Mouse (Mus musculus): ENCODE measurements around the gene Actl10. TPM values are rescaled to one million over a fixed set of nuclear protein-coding genes. Genes with fewer than 3 reads are reported as not detected.

Actl10 gene
- polyA plus RNA-seq (2015; fragmentation: Nextera tagmentation; extraction: Ambion mirVana) = 0.33 and 0.59 TPM in 2 replicates

GRCm38 (mm10) chr2:154551476-154551875 is at the start of gene Actl10:
Gene Actl10 (plus strand): TSS chr2:154551776.
- Histone ChIP-seq H3K9ac (peak within 1 kb of the TSS; percentile 43; the same call in 1 of the 2 replicates), H3K4me2 (peak within 1 kb of the TSS; percentile 39), H3K36me3 (no peaks in the 10 kb centered on the region), H3K9me3 (no peaks in the 10 kb centered on the region), H3K27ac (replicated peaks) (peak within 1 kb of the TSS; percentile 49), H3K4me1 (replicated peaks) (peaks cover 45% of the 10 kb centered on the region), H3K27me3 (peaks cover 28% of the 10 kb centered on the region), H3K4me3 (peak within 1 kb of the TSS; percentile 9; the same call in 1 of the 2 replicates)
- WGBS = 79% methylated on average over 4 of the region's 4 CpGs
- no peak for ATAC-seq (ENCODE audit: low read depth)

GRCm38 (mm10) chr2:154507076-154507475 is 44.5 kb upstream of the Actl10 start:
- H3K27ac ChIP-seq (replicated peaks) = no peak overlapping the region
- H3K27me3 ChIP-seq = no peaks in the 10 kb centered on the region
- H3K9ac ChIP-seq = no peak overlapping the region
- ATAC-seq (ENCODE audit: low read depth) = no peak
- H3K4me2 ChIP-seq = no peak overlapping the region
- H3K36me3 ChIP-seq = peaks cover 52% of the 10 kb centered on the region
- H3K4me3 ChIP-seq = no peak overlapping the region
- 40% methylated on average over 2 of the region's 2 CpGs for WGBS
- no peaks in the 10 kb centered on the region for H3K9me3 ChIP-seq
- 0 out of 2 replicates have a peak, but pooled peaks cover 4% of the 10 kb centered on the region for H3K4me1 ChIP-seq (replicated peaks)

GRCm38 (mm10) chr2:154507566-154508283 is 43.9 kb upstream of the Actl10 start:
- 80% methylated on average over 9 of the region's 9 CpGs for WGBS
- Histone ChIP-seq H3K27me3 (no peaks in the 10 kb centered on the region), H3K9me3 (no peaks in the 10 kb centered on the region), H3K4me2 (no peak overlapping the region), H3K36me3 (peaks cover 57% of the 10 kb centered on the region), H3K4me1 (replicated peaks) (0 out of 2 replicates have a peak, but pooled peaks cover 4% of the 10 kb centered on the region), H3K9ac (no peak overlapping the region), H3K27ac (replicated peaks) (no peak overlapping the region), H3K4me3 (no peak overlapping the region)
- no peak for ATAC-seq (ENCODE audit: low read depth)

GRCm38 (mm10) chr2:154508450-154508849 is 43.1 kb upstream of the Actl10 start:
- H3K4me2 ChIP-seq = no peak overlapping the region
- H3K27ac ChIP-seq (replicated peaks) = no peak overlapping the region
- no peak overlapping the region for H3K9ac ChIP-seq
- H3K9me3 ChIP-seq = no peaks in the 10 kb centered on the region
- no peaks in the 10 kb centered on the region for H3K27me3 ChIP-seq
- H3K4me1 ChIP-seq (replicated peaks) = 0 out of 2 replicates have a peak, but pooled peaks cover 4% of the 10 kb centered on the region
- ATAC-seq (ENCODE audit: low read depth) = no peak
- WGBS = 85% methylated on average over 4 of the region's 4 CpGs
- H3K4me3 ChIP-seq = no peak overlapping the region
- peaks cover 52% of the 10 kb centered on the region for H3K36me3 ChIP-seq

DNA sequence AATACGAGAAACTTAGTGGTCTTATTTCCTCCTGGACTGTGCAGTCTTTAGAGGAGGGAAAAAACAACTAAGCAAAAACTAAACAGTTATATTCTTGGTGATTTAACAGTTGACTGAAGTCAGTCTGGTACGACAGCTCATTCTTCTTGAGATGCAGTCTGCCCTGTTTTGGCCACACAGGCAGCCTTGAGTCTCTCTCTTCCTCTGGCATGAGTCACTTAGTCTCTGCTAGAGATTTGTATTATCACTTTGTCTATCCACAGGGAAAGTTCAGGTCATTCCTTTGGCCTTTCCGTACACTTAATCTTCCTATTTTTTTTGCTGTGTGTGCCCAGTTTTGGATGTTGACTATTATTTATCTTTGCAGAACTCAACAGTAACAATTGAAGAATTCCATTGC is 41.4 kb upstream of the Actl10 start:
- Histone ChIP-seq H3K9ac (no peak overlapping the region), H3K27ac (replicated peaks) (no peak overlapping the region), H3K27me3 (no peaks in the 10 kb centered on the region), H3K36me3 (peaks cover 40% of the 10 kb centered on the region), H3K9me3 (no peaks in the 10 kb centered on the region), H3K4me3 (no peak overlapping the region), H3K4me2 (no peak overlapping the region), H3K4me1 (replicated peaks) (0 out of 2 replicates have a peak, but pooled peaks cover 4% of the 10 kb centered on the region)
- WGBS = 95% methylated on average over 3 of the region's 3 CpGs
- ATAC-seq (ENCODE audit: low read depth) = no peak

- WGBS = 91% methylated on average over 3 of the region's 3 CpGs
- Histone ChIP-seq H3K9ac (no peak overlapping the region), H3K36me3 (peaks cover 44% of the 10 kb centered on the region), H3K4me2 (no peak overlapping the region), H3K4me3 (no peak overlapping the region), H3K27me3 (no peaks in the 10 kb centered on the region), H3K4me1 (replicated peaks) (no peaks in the 10 kb centered on the region), H3K9me3 (no peaks in the 10 kb centered on the region), H3K27ac (replicated peaks) (no peak overlapping the region)
- no peak for ATAC-seq (ENCODE audit: low read depth)
Observed at GRCm38 (mm10) chr2:154516944-154517343, 34.6 kb upstream of the Actl10 start.

- Histone ChIP-seq H3K9ac (no peak overlapping the region), H3K9me3 (no peaks in the 10 kb centered on the region), H3K4me1 (replicated peaks) (no peaks in the 10 kb centered on the region), H3K27ac (replicated peaks) (no peak overlapping the region), H3K4me3 (no peak overlapping the region), H3K4me2 (no peak overlapping the region), H3K36me3 (peaks cover 42% of the 10 kb centered on the region), H3K27me3 (no peaks in the 10 kb centered on the region)
- no peak for ATAC-seq (ENCODE audit: low read depth)
- 97% methylated on average over 5 of the region's 5 CpGs for WGBS
Observed at GRCm38 (mm10) chr2:154517424-154517823, 34.2 kb upstream of the Actl10 start.

- H3K9ac ChIP-seq = no peak overlapping the region
- H3K27ac ChIP-seq (replicated peaks) = no peak overlapping the region
- no peak overlapping the region for H3K4me3 ChIP-seq
- H3K4me2 ChIP-seq = no peak overlapping the region
- peaks cover 68% of the 10 kb centered on the region for H3K36me3 ChIP-seq
- H3K4me1 ChIP-seq (replicated peaks) = no peaks in the 10 kb centered on the region
- H3K27me3 ChIP-seq = no peaks in the 10 kb centered on the region
- H3K9me3 ChIP-seq = no peaks in the 10 kb centered on the region
- no peak for ATAC-seq (ENCODE audit: low read depth)
Observed at GRCm38 (mm10) chr2:154521449-154521848, 30.1 kb upstream of the Actl10 start.

DNA sequence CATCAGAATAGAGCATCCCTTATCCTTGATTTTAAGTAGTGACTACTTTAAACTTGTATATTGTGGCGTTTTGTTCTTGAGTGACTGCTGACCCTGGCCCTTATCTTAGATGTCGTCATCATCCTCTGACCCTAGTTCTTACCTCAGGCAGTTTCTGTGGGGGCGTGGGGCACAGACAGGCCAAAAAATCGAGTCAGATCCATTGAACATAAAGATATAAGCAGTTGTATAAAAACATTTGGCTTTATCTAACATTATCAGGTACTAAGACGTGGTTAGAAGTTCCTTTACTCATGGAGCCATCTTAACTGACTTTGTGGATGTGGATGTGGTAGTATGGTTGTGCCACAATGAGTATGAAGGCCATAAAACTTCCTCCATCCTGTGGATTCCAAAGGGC is 29.2 kb upstream of the Actl10 start:
- Histone ChIP-seq H3K36me3 (peaks cover 67% of the 10 kb centered on the region), H3K4me2 (no peak overlapping the region), H3K27me3 (no peaks in the 10 kb centered on the region), H3K27ac (replicated peaks) (no peak overlapping the region), H3K9me3 (no peaks in the 10 kb centered on the region), H3K4me3 (no peak overlapping the region), H3K4me1 (replicated peaks) (no peaks in the 10 kb centered on the region), H3K9ac (no peak overlapping the region)
- 94% methylated on average over 5 of the region's 5 CpGs for WGBS
- ATAC-seq (ENCODE audit: low read depth) = no peak

- Histone ChIP-seq H3K4me3 (no peak overlapping the region), H3K9ac (no peak overlapping the region), H3K27me3 (no peaks in the 10 kb centered on the region), H3K4me1 (replicated peaks) (no peaks in the 10 kb centered on the region), H3K9me3 (no peaks in the 10 kb centered on the region), H3K4me2 (no peak overlapping the region), H3K36me3 (peaks cover 73% of the 10 kb centered on the region), H3K27ac (replicated peaks) (no peak overlapping the region)
- WGBS = 94% methylated on average over 2 of the region's 2 CpGs
- no peak for ATAC-seq (ENCODE audit: low read depth)
Observed at GRCm38 (mm10) chr2:154525285-154525684, 26.3 kb upstream of the Actl10 start.

DNA sequence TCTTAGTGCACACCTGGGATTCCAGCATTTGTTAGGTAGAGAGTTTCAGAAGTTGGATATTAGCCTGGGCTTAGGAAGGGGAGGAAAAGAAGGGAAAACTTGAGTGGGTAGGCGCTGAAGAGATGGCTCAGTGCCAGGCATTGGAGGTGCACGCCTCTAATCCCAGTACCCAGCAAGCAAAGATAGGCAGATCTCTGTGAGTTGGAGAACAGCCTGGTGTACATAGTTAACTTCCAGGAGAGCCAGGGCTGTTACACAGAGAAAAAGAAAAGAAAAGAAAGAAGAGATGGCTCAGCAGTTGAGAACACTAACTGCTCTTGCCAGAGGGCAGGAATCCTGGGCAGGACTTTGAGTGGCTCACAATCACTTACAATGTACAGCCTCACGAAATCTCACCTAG is 25.0 kb upstream of the Actl10 start:
- Histone ChIP-seq H3K4me1 (replicated peaks) (no peaks in the 10 kb centered on the region), H3K4me2 (no peak overlapping the region), H3K9ac (no peak overlapping the region), H3K9me3 (no peaks in the 10 kb centered on the region), H3K27me3 (no peaks in the 10 kb centered on the region), H3K4me3 (no peak overlapping the region), H3K36me3 (peaks cover 76% of the 10 kb centered on the region), H3K27ac (replicated peaks) (no peak overlapping the region)
- WGBS = 88% methylated on average over 3 of the region's 3 CpGs
- no peak for ATAC-seq (ENCODE audit: low read depth)

DNA sequence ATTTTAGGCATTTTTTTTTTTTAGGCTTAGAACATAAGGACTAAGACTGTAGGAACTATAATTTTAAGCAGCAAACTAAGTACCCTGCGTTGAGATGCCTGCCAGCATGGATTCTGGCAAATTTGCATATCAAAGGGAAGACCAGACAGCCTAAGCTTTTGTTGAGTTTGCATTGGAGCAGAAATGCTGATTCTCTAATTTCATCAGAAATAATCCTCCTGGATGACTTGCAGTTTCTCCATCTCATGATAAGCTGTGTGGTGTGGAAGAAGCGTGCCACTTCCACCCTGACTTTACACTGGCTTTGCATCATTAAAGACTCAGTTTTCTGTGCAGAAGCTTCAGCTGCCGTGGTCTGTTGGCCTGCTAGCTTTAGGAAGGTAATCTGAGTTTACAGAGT is 18.7 kb upstream of the Actl10 start:
- no peak for ATAC-seq (ENCODE audit: low read depth)
- H3K27ac ChIP-seq (replicated peaks) = no peak overlapping the region
- H3K36me3 ChIP-seq = peaks cover 82% of the 10 kb centered on the region
- H3K27me3 ChIP-seq = no peaks in the 10 kb centered on the region
- H3K9me3 ChIP-seq = no peaks in the 10 kb centered on the region
- H3K4me1 ChIP-seq (replicated peaks) = peaks cover 12% of the 10 kb centered on the region
- 55% methylated on average over 3 of the region's 3 CpGs for WGBS
- H3K4me3 ChIP-seq = no peak overlapping the region
- H3K9ac ChIP-seq = no peak overlapping the region
- H3K4me2 ChIP-seq = no peak overlapping the region
